Mouse (Mus musculus) spleen, postnatal 10 days (tissue): ENCODE results near the gene Gatad1.
"Not testable (repeated sequence)": the region's sequence is repeated elsewhere in the genome, so short reads cannot be mapped to it uniquely, and the experiment has no call there.

Experiments used
- DNase-seq, 2 experiments: peaks; one replicate each; pipeline ENCODE4 v3.0.0; 2021 to 2022; ENCODE audit warnings: low spot score in 2 of 2

The Gatad1 gene

DNA sequence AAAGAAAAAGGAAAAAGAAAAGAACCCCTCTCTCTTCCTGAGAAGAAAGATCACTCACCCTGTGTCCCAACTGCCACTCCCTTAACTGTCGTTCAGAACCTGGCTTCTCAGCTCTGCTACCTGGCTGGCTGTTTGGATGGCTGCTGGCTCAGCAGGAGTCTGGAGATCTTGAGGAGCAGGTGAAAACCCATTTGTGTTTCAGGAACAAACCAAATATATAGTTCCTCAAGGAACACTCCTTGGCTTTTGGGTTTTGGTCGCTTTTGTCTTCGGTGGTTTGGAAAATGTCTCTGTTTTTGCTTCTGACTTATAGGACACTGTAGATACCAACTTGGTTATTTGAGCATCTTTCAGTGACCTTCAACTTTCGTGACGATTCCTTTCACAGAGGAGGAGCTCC is at the start of gene Gatad1:
TSS of gene Gatad1 (minus strand) at position 101 of the 400 bp plus-strand sequence.
- no peak for DNase-seq

DNA sequence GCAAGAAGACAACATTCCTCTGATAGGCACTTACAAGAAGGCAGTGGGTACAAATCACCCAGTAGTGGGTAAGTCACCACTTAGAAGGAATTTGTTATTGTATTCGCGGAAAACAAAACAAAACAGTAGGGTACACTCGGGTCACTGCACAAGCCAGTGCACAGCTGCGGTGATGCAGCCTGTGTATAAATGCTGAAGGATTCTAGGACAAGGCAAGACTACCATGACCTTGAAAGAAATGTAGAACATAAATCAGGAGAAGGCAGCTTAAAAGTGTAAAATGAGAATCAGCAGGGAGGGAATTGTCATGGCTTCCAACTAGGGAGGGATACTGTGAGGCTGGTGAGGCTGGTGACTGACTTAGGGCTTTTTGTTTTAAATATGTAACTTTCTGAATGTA is 45.2 kb upstream of the Gatad1 start:
- DNase-seq: no peak

DNA sequence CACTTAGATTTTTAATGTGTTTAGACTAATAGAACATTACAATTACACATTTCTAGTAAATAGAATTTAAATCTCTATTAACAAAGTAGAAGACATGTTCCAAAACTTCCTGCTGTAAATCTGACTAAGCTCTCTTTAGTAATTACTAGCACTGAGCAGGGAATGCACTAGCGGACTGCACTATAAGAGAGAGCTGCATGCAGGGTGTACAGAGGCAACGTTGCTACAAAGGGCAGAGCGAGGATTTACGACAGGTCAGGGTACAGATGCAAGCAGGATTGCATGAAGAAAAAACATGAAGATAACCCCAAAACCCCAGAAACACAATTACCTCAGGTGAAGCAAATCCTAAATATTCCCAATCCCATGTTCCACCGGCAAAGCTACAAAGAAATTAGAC is 43.0 kb upstream of the Gatad1 start:
- no peak for DNase-seq

DNA sequence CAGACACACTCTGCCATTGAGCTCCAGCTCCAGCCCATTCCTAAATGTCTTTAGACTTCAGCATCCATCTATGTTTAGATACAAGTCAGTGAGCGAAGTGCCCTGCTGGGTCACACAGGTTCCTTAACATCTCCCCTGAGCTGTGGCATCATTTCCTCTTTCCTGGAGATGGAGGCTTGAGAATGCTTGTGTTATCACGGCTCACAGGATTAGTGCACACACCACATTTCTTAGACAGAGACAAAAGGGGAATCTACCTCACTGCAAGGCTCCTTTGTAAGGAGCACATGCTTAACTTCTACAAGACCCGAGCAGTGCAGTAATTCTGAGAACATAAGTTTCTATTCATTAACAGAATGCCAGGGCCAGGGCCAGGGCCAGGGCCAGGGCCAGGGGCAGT is 39.0 kb upstream of the Gatad1 start:
- DNase-seq: no peak

DNA sequence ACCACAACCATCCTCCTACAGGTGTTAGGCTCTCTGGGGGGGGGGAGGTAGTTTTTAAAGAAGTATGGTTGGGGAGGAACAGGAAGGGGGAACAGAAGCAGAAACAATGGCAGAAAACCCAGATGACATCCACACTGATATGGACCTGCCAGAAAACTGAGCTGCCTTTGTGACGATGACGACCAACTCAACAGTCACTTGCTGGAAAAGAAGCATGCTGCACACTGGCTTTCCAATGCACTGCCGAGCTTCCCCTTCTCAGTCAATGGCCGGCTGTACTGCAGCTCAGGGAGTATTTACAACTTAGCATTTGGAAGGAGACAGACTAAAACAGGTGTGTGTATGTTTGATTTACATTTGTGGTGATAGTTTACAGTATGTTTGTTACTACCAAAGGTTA is 38.2 kb upstream of the Gatad1 start:
- no peak for DNase-seq

DNA sequence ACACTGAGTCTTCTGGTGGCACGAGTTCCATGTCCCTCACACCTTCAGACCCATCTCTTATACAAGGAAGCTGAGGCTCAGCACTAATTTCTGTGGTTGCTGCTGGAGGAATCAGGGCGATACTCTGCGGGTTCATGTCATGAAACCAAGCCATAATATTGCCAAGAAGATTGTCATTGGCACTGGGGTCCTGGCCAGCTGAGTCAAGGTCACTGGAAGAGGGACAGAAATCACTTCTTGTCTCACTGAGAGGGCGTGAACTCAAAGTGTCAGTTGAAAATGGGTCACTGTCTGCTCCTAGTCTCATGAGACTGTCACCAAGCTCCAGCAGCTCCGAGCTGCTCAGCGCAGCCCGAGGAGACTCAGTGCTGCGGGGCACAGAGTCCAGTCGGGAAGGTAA is 36.0 kb upstream of the Gatad1 start:
- no peak for DNase-seq

DNA sequence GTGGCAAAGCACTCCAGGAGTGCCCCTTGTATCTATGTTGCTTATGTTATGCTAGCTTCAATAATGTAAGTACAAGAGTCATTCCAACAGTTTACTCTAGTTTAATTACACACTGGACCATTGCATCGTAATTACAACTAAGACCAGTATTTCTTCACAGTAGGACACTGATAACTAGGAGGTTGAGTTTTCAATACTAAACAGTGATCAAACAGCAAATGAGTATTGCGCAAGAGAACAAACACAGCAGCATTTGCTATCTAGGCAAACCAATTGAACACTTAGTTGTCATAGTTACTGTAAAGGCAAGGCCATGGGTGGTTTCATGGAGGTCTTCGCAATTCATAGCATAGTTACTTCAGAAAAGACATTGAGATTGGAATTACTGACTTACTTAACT is 34.3 kb upstream of the Gatad1 start:
- no peak for DNase-seq

DNA sequence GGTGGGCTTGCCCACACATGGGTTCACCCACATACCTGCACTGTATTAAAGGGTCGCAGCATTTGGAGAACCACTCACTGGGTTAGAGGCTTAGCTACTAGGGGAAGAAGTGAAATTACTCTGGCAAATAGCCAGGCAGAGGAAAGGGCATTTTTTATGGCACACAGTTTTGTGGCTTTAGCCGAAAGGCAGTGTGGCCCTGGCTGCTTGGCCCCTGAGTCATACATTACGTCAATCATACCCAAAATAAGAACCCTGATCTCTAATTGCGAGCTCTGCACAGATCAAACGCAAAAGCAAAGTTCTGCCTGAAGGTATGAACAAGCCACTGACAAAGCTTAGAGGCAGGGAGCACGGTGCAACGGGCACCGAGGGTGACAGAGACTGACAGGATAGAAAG is 31.3 kb upstream of the Gatad1 start:
- DNase-seq: no peak

DNA sequence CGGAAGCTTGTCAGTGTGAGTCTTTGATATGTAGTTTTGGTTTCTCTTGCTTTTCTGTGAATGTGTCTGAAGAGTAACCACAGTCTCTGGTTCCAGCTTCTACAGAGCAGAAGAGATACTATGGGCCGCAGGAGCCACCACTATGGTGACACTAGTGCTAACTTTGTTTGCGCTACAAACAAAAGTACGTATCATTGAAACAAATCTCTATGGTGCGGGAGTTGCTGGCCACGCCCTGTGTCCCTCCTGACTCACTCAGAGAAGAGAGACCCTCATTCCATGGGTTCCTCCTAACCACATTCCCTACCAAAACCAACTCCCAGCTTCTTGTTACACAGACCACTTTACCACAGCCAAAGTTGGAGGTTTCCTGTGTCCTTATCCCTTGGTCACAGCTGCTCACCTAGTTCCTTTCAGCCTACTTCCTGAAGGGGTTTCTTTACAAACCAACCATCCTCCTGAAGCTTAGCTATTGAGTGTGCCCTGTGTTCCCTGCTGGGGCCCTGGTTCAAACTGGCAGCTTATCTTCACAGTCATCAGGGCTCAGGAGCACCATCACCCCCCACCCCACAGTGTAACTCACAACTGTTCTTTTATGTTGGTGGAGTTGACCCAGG is 13.1 kb upstream of the Gatad1 start:
- DNase-seq: no peak

DNA sequence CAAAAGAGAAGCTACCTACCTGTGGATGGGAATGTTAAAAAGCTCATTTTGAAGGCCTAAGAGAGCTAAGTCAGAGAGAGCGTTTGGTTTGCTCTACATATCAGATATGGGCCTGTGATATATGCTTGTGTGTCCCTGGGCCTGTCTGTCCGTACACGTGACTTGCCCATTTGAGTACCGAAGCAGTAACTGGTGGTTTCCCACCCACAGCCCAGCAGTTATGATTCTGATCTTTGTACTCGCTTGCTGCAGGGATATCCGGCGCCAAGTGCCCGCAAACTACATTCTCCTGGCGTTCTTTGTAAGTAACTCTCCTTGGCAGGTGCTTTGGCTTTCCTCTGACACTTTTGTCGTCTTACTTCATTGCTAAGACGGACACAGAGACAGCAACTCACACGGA is 9.6 kb upstream of the Gatad1 start:
- no peak for DNase-seq

DNA sequence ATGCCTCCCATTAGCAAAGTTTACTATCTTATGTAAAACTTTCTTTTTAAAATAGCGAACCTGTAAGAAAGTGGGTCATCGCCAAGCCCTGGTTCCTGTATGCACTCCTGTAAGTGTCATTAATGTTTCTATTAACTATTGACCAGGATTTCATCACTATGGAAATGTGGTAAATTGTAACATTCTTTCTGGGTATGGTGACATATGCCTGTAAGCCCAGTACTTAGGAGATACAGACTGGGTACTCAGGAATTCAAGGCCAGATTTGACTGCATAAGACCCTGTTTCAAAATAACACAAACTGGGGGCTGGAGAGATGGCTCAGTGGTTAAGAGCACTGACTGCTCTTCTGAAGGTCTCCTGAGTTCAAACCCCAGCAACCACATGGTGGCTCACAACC is 8.2 kb upstream of the Gatad1 start:
- no peak for DNase-seq

DNA sequence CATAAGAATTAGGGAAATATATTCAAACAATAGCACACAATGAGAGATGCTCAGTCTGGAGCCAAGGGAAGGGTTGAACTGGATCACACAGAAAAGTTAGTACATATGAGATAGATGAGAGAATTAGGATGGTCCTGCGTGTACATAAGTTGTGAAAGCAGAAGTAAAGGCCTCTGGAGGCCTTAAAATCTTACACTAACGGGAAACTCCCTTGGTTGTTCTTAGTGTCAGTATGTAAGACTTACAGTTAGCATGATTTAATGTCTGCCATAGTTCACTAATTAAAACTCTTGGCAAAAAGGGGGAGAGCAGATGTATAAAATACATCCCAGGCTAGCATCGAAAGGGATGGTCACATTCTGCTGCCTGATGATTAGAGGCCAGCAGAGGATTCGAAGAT is 3.2 kb downstream of the Gatad1 start:
- no peak for DNase-seq

DNA sequence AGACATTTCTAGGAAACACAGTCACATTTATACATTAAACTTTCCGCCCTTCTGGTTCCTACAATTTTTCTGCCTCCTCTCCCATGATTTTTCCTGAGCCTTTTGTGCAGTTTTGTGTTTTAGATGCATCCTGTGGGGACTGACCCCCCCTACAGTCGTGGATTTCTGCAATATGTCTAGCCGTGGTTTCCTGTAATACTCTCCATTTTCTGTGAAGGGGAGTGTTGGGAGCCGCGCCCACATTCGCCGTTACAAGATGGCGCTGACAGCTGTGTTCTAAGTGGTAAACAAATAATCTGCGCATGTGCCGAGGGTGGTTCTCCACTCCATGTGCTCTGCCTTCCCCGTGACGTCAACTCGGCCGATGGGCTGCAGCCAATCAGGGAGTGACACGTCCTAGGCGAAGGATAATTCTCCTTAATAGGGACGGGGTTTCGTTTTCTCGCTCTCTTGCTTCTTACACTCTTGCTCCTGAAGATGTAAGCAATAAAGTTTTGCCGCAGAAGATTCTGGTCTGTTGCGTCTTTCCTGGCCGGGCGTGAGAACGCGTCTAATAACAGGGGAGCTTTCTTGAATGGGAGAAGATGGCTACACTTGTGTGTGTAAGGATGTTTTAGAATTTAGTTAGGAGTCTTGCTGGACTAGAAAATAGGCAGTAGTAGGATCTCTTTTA is 3.9 kb downstream of the Gatad1 start:
- DNase-seq: not testable (repeated sequence)

DNA sequence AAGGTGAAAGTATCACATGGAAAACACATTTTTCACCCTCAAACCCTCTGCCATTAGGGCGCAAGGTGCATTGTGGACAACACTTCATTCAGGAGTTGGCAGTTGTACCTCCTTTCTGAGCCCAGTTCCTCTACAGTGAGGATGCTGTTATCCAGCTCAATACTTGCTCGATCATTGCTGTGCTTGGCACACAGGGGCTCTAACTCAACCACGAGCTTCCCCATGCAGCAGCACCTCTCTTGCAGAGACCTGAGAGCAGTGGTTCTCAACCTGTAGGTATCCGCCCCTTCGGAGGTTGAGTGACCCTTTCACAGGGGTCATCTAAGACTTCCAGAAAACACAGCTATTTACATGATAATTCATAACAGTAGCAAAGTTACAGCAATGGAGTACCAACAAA is 5.4 kb downstream of the Gatad1 start:
- DNase-seq: no peak

DNA sequence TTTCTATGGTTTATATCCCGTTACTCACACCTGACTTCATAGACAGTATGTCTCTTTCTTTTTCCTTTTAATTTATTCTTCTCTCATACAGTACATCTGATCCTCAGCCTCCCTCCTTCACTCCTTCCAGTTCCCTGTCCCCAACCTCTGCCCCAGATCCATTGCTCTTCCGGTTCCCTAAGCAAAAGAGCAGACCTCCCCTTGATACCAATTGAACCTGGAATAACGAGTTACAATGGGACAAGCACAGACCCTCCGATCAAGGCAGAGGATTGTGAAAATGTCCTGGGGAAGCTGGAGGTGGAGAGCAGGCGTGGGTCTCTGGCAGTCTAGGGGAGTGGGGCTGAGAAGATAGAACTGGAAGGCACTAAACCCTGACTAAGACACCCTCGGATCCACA is 6.1 kb downstream of the Gatad1 start, which contains the start of gene Tmbim7:
TSS of gene Tmbim7 (plus strand) at position 301 of the 400 bp plus-strand sequence.
- DNase-seq: no peak

DNA sequence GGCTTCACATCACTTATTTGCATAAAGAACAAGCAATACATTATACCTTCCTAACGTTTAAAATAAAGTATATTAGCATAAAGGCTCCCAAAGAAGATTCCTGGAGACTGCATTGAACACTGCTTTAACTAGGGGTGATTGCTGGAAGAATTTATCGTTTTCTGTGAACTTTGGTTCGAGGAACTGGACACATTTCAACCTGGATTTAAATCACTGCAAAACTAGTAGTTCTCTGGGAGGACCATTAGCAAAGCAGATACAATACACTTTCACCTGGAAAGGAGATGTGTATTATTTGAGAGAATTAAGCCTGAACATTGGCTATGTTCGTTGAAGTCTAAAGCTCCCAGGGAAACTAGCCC is 8.2 kb downstream of the Gatad1 start:
- no peak for DNase-seq

DNA sequence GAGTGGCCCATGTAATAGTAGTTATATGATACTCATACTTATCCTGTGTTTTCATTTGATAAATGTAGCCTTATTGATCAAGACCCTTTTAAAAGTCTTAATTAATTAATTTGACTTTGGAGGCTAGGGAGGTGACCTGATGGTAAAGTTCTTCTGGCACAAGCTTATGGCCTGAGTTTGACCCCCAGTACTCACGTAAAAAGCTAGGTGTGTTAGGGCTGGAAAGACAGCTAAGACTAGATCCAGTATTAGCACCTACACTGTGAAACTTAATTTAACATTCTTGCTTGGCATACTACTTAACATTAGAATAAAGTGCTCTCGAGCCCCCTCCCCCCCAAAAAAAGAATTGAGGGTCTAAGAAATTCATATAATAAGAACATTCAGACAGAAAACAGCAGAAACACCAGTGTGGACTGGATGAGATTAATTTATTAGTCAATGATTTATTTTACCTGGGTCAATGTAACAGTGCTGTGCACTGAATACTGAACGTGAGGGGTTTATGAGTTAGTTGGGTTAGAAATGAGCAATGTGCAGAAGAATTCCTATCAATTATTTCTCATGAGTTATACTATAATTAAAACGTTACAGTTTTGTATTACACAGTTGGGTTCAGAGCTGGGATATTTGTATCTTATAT is 8.7 kb downstream of the Gatad1 start:
- DNase-seq: no peak

DNA sequence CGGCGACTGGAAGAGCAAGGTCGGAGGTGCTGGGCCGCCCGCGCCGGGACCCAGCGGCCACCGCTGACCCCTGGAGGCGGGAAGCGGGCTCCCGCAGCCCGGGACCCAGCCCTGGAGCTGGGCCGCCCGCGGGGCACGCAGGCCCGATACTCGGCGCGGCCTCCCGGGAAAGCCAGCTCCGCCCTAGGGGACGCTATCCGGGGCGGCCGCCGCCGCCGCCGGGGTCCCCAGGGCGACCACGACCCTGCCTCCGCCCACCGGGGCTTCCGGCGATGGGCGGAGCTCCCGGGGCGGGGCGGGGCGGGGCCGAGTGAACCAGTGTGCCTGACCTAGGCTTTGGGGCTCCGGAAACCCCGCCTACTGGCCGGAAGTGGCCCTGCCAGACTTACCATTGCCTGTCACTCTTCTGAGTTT is 9.3 kb downstream of the Gatad1 start:
- peak in 1 of 2 experiments; percentile 93 for DNase-seq

DNA sequence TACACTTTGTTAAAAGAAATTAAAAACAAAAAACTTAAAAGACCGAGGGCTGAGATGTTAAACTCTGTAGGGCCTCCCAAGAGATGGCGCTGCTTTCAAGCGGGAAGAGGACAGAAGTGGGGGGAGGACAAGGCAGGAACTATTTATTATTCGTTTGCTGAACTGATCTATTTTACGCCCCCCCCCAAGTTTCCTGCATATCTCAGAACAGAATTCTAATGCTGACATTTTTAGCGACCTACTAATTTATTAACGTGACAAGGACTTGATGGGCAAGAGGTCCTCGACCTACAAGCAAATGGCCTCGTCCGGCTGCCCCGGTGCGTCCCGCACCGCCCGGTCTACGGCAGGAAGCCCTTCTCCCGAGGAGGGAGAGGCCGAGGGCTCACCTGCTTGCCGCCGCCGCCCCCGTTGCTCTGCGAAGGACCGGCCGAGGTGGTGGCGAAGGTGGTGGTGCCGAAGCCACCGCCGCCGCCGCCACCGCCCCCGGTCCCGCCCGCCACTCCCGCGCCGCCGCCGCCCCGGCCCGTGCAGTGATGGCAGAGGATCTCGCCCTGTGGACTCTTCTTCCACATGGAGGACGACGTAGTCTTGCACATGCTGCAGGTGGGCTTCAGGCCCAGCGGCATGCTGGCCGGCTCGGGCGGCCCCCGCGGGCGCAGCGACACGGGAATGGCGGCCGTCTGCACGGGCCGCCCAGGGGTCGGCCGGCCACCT is 9.8 kb downstream of the Gatad1 start:
- DNase-seq: peak; percentile 73 to 82

DNA sequence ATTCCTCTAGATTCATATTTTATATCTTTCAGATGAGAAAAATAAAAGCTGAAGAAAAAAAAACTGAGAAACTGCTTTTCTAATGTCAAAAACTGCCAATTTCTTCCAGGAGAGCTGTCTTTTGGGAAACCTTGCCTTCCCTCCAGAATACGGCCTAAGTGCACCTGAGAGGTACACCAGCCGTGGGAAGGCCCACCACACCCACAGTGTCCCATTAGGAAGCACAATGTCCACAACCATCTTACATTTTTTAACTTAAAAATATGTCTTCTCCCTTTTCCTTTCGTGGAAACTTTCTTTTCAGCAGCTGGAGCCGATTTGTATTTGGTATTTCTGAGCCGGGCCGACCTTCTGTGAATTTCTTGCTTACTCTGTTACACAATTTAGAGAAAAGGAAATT is 10.4 kb downstream of the Gatad1 start:
- DNase-seq: no peak

DNA sequence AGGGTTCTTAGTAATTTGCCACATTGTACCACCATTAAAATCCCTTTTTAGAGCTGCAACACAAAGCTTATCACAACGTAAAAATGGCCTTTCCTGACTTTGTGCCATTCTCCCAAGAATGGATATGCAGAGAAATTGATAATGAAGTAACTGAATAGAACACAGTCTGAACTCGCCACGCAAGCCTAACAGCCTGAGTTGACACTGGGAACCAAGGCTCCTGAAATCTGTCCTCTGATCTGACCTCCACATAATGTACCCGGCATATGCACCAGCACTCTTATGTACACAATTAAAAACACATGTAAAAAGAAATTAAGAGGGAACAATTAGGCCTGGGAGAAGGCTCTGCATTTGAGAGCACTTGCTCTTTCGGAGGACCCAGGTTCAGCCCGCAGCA is 11.7 kb downstream of the Gatad1 start:
- no peak for DNase-seq

DNA sequence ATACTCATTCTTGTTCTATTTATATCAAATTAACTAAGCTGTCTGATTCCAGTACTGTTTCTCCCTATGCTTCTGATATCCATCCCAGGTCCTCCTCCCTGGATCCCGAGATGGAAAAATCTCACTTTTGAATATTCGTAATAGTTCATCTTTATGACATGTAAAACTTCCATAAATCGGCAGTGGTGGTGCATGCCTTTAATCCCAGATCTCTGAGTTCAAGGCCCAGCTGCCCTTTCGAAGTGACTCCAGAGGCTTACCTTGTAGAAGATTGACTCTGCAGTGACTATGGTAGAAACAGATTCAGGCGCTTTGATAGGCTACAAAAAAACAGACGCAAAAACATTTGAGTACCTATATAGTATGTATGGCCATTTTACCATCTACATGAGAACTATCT is 12.4 kb downstream of the Gatad1 start:
- DNase-seq: no peak

DNA sequence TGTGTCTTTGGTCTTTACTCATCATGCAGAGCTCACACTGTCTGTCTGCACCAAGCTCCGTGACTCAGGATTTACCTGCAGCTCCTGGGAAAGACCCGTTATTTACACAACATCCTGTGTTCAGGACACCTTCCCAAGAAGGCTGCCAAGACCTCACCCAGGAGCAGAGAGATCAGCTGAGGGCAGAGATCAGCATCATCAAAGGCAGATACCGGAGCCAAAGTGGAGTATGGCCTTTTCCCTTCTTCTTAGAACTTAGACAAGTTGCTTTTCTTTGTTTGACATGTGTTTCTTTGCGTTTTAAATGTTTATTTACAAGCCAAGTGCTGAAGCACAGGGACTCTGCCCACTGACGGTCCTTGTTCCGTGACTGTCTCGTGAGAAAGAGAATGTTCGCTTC is 21.7 kb downstream of the Gatad1 start:
- no peak for DNase-seq
